Mouse (Mus musculus) ES-E14 (cell line): ENCODE measurements around the gene Gm42421. TPM values are rescaled to one million over a fixed set of nuclear protein-coding genes. Genes with fewer than 3 reads are reported as not detected.

Source experiments
- DNase-seq: peaks from one replicate; pipeline ENCODE4 v3.0.0-alpha.2; 2013; ENCODE audit warnings: low read depth, low spot score
- H3K27ac ChIP-seq: 2 replicates; pipeline ENCODE4 v1.5.1; 2012; ENCODE audit warnings: low read depth, mild to moderate bottlenecking, low read length, moderate library complexity, mixed read lengths; ENCODE audit not compliant: poor library complexity, insufficient read depth, severe bottlenecking
- H3K36me3 ChIP-seq: 2 replicates; pipeline ENCODE4 v1.6.1; 2012; ENCODE audit warnings: mild to moderate bottlenecking, low read length, moderate library complexity, mixed read lengths; ENCODE audit not compliant: control insufficient read depth, poor library complexity, insufficient read depth, severe bottlenecking
- H3K4me1 ChIP-seq, 2 experiments: fragments of 150-350 bp in 1 of 2; sonication (generic) in 1 of 2; 2 replicates each; pipeline ENCODE4 v1.6.1; 2012; ENCODE audit warnings: low read length in 2 of 2, mild to moderate bottlenecking in 1 of 2, mixed read lengths in 1 of 2; ENCODE audit not compliant: control insufficient read depth in 2 of 2, insufficient read depth in 2 of 2, poor library complexity in 1 of 2
- H3K4me3 ChIP-seq, 2 experiments: fragments of 150-350 bp in 1 of 2; sonication (generic) in 1 of 2; 2 replicates each; pipeline ENCODE4 v1.5.1; 2012; ENCODE audit warnings: low read length in 2 of 2, low read depth in 1 of 2, mild to moderate bottlenecking in 1 of 2, mixed read lengths in 1 of 2; ENCODE audit not compliant: insufficient read depth in 1 of 2, poor library complexity in 1 of 2, severe bottlenecking in 1 of 2
- H3K9ac ChIP-seq: 2 replicates; pipeline ENCODE4 v1.6.1; 2012; ENCODE audit warnings: low read depth, mild to moderate bottlenecking, low read length, mixed read lengths; ENCODE audit not compliant: poor library complexity, insufficient read depth, severe bottlenecking
- H3K9me3 ChIP-seq: fragments of 150-350 bp; sonication (generic); 2 replicates; pipeline ENCODE4 v1.6.1; 2012; ENCODE audit warnings: low read depth, mild to moderate bottlenecking, low read length; ENCODE audit not compliant: control insufficient read depth, insufficient read depth
- CHD2 ChIP-seq: IDR thresholded peaks from 2 replicates; pipeline ENCODE4 v1.6.1; 2014; ENCODE audit warnings: mild to moderate bottlenecking, low read depth, low read length, inconsistent platforms
- HCFC1 ChIP-seq: IDR thresholded peaks from 2 replicates; pipeline ENCODE4 v1.6.1; 2012; ENCODE audit warnings: low read length, inconsistent platforms, borderline replicate concordance; ENCODE audit not compliant: insufficient read depth
- MAFK ChIP-seq: IDR thresholded peaks from 2 replicates; pipeline ENCODE4 v1.6.1; 2014; ENCODE audit warnings: mild to moderate bottlenecking, low read depth, low read length, inconsistent platforms; ENCODE audit not compliant: insufficient read depth
- ZC3H11A ChIP-seq: IDR thresholded peaks from 2 replicates; pipeline ENCODE4 v1.6.1; 2012; ENCODE audit warnings: low read depth, mild to moderate bottlenecking, inconsistent platforms, low read length, borderline replicate concordance
- ZNF384 ChIP-seq: IDR thresholded peaks from 2 replicates; pipeline ENCODE4 v1.6.1; 2012; ENCODE audit warnings: low read depth, low read length, inconsistent platforms
- in situ Hi-C, 2 experiments: fragments of 600-800 bp; cut with MboI; formaldehyde crosslinking; loops; one replicate each; pipeline ENCODE4 v1.15.1; 2025; ENCODE audit warnings: low sequenced_read_pairs in 2 of 2, inconsistent platforms in 1 of 2; ENCODE audit not compliant: unreplicated experiment in 2 of 2
- total RNA-seq: library from RNA; depleted of rRNA; stranded (reverse); fragments of 300-350 nt; gene quantifications from 2 replicates; pipeline ENCODE4 v1.2.3, GENCODE M21; 2012

The Gm42421 gene
- total RNA-seq, 1 experiment, result 0.71 TPM

DNA sequence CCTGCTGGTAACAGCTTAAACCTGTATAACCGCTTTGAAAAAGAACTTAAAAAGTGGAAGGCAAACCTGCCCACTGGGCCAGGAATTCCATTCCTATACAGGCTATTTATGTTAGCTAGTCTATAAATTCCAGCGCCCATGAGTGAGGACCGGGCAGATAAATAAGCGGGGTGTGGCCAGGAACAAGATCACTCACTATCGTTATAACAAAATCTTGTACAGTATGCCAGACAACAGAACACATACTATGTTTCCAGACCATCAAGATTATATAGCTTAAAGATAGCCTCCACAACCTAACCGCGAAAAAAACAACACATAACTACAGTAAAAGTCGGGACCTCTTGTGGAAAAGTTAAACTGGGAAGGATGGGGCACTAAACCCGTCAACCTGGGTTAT is 19.0 kb upstream of the Gm42421 start:
- no peaks in the 10 kb centered on the region for H3K9me3 ChIP-seq
- DNase-seq, result no peak
- H3K36me3 ChIP-seq, result peaks cover 28% of the 10 kb centered on the region
- peaks cover 0 to 2% of the 10 kb centered on the region in 2 experiments; a peak in 1 of 4 replicates for H3K4me1 ChIP-seq
- H3K27ac ChIP-seq, result no peak overlapping the region
- in situ Hi-C loops, result no loop called here
- H3K4me3 ChIP-seq, result peak overlapping the region; percentile 75 to 83
- no peak for TF ChIP-seq CHD2
- no peak for TF ChIP-seq ZC3H11A
- TF ChIP-seq ZNF384, result no peak
- TF ChIP-seq MAFK, result no peak
- TF ChIP-seq HCFC1, result no peak
- H3K9ac ChIP-seq, result peak overlapping the region; percentile 79

DNA sequence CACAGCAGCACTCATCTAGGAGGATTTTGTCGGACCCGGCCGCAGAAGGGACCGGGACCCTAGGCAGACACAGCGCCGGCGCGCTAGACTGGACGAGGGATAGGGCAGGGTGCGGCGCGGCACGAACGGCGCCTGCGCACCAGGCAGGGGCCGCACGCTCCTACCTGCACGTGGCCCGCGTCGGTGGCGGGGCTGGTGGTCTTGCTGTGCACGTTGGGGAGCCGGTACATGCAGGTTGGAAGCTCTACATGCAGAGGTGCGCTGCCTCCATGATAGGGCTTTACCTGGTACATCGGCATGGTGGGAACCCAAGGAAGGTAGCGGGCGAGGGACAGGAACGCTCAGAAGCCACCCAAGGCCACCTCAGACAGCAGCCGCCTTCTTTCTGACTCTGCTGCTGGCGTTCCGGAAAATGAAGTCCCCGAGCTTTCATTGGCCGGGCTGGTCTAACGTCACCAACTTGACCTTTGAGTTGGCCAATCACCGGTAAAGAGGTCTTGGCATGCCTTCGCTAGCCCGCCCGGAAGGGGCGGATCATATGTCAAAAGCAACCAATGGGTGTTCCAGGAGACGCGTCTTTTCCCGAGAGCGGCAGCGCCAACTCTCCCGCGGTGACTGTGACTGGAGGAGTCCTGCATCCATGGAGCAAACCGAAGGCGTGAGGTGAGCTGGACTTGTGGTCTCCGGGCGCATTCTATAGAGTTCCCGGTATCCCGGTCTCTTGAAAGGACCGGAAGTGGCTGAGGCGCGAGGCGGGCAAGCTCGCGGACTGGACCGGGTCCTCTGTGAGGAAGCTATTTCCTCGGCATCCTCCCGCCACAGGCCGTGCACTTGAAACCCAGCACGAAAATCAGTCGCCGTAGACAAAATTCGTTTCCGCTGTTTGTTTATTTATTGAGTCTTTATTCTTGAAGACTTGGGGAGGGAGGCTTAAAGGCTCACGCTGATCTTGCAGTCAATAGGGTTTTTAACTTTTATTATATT is 18.3 kb upstream of the Gm42421 start, which contains the start of the genes Aimp2 and Pms2:
Gene Aimp2, minus strand, starts transcription at position 431 of the 984 bp plus-strand sequence.
Gene Pms2, plus strand, starts transcription at position 548 of the 984 bp plus-strand sequence.
- DNase-seq, result peak; percentile 97
- Histone ChIP-seq H3K27ac (0 out of 2 replicates have a peak within 1 kb of the TSS, but pooled peaks have one; percentile 30), H3K4me3 (peak within 1 kb of the TSS; percentile 83 to 96), H3K9ac (peak within 1 kb of the TSS; percentile 83), H3K4me1 (peaks cover 0 to 2% of the 10 kb centered on the region in 2 experiments; a peak in 1 of 4 replicates), H3K36me3 (peaks cover 23% of the 10 kb centered on the region), H3K9me3 (no peaks in the 10 kb centered on the region)
- TF ChIP-seq CHD2 (peak; percentile 79), ZC3H11A (no peak), MAFK (0 out of 2 replicates have a peak, but pooled peaks have one; percentile 19), HCFC1 (peak; percentile 53; the same call in 1 of the 2 replicates), ZNF384 (no peak)
- in situ Hi-C loops, result no loop called here

DNA sequence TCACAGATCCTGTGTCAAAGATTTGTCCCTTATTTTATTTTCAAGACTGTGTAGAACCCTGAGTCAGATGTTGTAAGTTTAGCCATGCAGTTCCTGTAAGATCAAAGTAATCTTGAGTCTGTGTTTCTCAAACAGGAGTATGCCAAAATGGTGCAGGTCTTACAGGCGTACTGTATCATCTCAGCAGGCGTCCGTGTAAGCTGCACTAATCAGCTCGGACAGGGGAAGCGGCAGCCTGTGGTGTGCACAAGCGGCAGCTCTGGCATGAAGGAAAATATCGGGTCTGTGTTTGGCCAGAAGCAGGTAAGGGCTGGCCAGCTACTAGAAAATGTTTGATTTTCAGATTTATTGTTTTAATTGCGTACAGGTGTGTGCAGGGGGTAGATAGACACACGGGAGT is 11.8 kb upstream of the Gm42421 start:
- no peak overlapping the region for H3K9ac ChIP-seq
- H3K9me3 ChIP-seq, result no peaks in the 10 kb centered on the region
- H3K36me3 ChIP-seq, result peaks cover 23% of the 10 kb centered on the region
- H3K4me1 ChIP-seq, result no peaks in the 10 kb centered on the region
- H3K27ac ChIP-seq, result no peak overlapping the region
- DNase-seq, result no peak
- no peak overlapping the region for H3K4me3 ChIP-seq
- in situ Hi-C loops, result no loop called here
- TF ChIP-seq CHD2, result no peak
- no peak for TF ChIP-seq MAFK
- no peak for TF ChIP-seq HCFC1
- no peak for TF ChIP-seq ZC3H11A

DNA sequence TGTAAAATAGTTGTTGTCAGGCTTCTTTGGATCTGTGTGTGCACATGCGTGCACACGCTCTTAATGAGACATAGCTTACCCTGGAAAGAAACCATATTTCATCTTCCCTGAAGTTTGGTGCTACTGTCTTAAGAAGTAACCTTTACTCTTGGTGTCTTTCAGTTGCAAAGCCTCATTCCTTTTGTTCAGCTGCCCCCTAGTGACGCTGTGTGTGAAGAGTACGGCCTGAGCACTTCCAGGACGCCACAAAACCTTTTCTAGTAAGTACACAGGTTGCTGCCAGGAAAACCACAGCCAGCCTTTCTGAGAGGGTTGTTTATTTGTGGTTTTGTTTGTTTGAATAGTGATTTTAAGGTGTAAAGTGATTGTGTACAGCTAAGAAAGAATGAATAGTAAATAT is 10.6 kb upstream of the Gm42421 start:
- Histone ChIP-seq H3K9ac (no peak overlapping the region), H3K36me3 (peaks cover 27% of the 10 kb centered on the region), H3K9me3 (no peaks in the 10 kb centered on the region), H3K4me3 (no peak overlapping the region), H3K4me1 (no peaks in the 10 kb centered on the region), H3K27ac (no peak overlapping the region)
- peak; percentile 30 for DNase-seq
- in situ Hi-C loops, result no loop called here
- TF ChIP-seq ZC3H11A, result no peak
- no peak for TF ChIP-seq HCFC1
- TF ChIP-seq CHD2, result no peak
- TF ChIP-seq ZNF384, result no peak
- no peak for TF ChIP-seq MAFK
